Mouse (Mus musculus): ENCODE data around the gene Ppme1.

Ppme1 gene

DNA sequence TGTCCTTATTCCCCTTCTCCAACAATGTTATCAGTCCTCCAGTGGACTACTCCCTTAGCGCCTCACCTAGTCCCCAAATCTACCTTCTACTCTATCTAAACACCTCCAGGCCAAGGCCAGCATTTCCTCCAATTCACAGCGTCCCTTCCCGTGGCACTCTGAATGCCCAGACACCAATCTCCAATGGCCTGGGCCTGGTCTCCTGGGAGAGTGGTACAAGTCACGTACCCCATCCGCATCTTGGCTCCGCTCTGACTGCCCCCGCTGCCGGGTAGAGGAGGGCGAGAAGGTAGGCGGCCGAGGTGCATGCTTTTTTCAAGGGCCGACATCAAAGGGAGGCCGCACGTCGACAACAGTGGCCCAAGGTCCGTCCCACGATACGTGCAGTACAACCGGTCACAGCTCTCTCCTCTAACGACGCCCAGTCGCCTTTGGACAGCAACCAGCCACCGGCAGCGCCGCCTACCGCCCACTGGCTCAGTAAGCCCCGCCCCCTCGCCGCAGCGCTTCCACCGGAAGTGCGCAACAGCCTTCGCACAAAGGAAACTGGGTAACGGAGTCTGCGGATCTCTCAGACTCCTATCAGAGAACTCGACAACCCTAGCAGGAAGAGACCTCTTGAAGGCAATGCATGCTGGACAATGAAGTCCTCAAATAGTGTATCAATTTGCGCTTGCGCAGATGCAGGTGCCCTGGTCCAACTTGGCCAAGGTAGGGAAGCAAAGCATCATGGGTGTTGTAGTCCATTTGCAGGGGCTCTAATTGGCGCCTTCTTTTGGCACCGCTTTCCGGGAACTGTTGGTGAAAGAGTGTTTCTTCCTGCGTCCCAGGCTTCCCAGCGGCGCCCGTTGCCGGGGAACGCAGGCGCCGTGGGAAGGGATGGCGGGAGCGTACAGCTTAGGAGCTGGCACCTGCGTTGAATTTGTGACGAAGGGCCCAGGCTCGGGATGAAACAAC is at the start of gene Ppme1, which contains the start of gene C2cd3:
Gene Ppme1, minus strand, starts transcription at position 813 of the 957 bp plus-strand sequence.
Gene C2cd3, plus strand, starts transcription at position 739 of the 957 bp plus-strand sequence.
- under 1% methylated on average over 54 of the region's 54 CpGs for WGBS

- 93% methylated on average over 4 of the region's 4 CpGs for WGBS
These were observed 36.6 kb upstream of the Ppme1 start for GRCm38 (mm10) chr7:100408684-100409083.

- WGBS = 93% methylated on average over 5 of the region's 5 CpGs
These were observed 35.6 kb upstream of the Ppme1 start for GRCm38 (mm10) chr7:100407677-100408076.

- 58% methylated on average over 4 of the region's 4 CpGs for WGBS
These were observed 30.6 kb upstream of the Ppme1 start for GRCm38 (mm10) chr7:100402715-100403114.

- 79% methylated on average over 4 of the region's 4 CpGs for WGBS
These were observed 28.9 kb upstream of the Ppme1 start for GRCm38 (mm10) chr7:100400899-100401539.

DNA sequence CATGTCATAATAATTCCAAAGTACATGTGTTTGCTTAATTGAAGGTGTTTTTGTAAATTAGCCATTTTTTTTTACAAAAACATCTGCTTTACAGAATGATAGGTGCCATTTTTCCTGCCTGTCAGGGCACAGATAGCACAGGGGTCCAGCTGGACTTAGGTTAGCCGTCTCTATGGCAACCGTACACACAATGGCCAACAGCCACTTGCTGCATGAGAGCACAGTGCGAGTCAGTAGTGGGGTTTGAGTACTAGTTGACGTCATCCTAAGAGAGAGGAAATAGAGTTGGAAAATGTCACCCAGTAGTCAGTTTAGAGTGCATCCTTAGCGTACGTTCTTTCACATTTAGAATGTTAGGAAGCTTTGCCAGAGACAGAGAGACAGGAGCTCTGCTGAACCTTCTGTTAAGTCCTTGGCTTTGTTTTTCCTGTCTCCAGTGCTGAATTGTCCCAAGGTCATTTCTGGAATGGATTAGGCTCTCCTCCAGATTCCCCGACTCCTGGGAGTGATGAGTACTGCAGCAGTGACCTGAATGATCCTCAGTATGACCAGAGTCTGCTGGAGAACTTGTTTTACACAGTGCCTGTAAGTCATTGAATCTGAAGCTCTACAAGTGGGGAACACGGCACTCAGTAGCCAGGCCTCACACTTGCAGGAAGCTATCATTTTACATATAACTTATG is 27.3 kb upstream of the Ppme1 start:
- 63% methylated on average over 8 of the region's 8 CpGs for WGBS

GRCm38 (mm10) chr7:100392265-100392664 is 20.2 kb upstream of the Ppme1 start:
- 69% methylated on average over 2 of the region's 2 CpGs for WGBS

GRCm38 (mm10) chr7:100390166-100390565 is 18.1 kb upstream of the Ppme1 start:
- 56% methylated on average over 8 of the region's 8 CpGs for WGBS

- 61% methylated on average over 2 of the region's 2 CpGs for WGBS
These were observed 16.1 kb upstream of the Ppme1 start for GRCm38 (mm10) chr7:100388174-100388573.

DNA sequence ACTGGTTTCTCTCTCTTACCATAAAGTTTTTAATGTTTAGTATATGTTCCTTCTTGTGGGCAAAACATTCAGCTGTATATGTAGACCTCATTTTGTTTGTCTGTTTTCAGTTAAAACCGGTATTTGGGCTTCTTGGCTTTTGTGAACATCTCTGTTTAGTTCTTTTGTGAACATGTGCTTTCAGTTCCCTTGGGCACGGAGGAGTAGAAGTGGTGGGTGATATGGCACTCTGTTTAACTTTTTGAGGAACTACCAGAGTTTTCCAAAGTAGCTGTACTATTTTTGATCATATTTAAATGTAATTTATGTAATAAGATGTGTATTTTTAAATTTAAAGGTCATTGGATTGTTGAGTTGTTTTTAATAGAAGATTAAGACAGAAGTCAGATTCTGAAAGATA is 11.1 kb upstream of the Ppme1 start:
- whole genome bisulfite sequencing = 38% methylated on average over 2 of the region's 2 CpGs

GRCm38 (mm10) chr7:100378257-100378656 is 6.2 kb upstream of the Ppme1 start:
- WGBS = 57% methylated on average over 2 of the region's 2 CpGs

- 5% methylated on average over 17 of the region's 17 CpGs for WGBS
These were observed 409 bp upstream of the Ppme1 start for GRCm38 (mm10) chr7:100372452-100372980.

DNA sequence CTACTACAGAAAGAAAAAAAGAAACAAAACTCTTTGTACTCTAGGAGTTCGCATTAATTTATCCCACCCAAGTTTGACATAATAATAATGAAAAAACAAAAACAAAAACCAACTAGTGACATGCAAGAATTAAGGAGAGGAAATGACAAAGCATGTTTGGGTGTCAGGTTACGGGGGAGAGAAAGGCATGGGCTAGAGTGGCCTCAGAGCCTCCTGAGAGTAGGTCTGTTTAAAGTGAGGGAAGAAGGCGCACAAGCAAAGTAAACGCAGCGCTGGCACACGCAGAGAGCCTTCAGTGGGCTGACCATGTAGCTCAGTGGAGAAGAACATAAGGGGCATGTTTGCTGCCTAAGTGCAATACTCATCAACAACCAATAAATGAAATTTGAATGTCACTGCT is 7.2 kb downstream of the Ppme1 start:
- 51% methylated on average over 6 of the region's 6 CpGs for WGBS

DNA sequence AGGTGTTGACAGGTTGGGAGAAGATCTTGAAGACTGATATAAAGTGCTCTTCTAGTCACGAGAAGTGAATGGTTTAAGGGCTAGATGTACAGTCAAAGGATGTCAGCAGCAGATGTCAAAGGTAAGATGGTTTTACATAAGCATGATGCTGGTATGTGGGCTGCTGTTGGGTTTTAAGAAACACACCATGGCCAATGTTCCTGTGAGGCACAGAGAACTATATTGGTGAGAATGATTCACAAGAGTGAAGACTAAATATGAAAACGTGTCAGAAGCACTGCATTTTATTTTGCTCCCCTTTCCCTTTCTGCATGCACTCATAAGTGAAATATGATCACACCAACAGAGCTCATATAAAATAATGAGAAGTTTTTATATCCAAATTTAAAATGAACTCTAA is 8.9 kb downstream of the Ppme1 start:
- WGBS = 53% methylated on average over 2 of the region's 2 CpGs

DNA sequence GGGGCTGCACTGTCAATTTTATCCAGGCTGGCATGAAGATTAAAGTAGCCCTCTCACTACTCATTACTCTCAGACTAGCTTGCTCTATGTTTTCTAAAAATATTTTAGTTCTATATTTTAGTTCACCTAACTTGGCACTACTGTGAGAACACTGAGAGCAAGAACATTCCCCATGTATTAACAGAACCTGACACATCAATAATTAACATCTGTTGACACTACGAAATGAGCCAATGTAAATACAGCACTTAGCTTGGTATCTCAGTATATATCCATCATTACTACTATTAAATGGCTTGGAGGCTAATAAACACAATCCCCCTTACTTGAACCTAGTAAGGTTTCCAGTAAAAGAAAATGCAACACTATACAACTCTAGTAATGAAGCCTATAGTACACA is 15.3 kb downstream of the Ppme1 start:
- 91% methylated on average over 1 of the region's 1 CpGs for WGBS

- 81% methylated on average over 5 of the region's 5 CpGs for WGBS
These were observed 15.8 kb downstream of the Ppme1 start for GRCm38 (mm10) chr7:100356324-100356723.

GRCm38 (mm10) chr7:100354984-100355383 is 17.1 kb downstream of the Ppme1 start:
- WGBS = 80% methylated on average over 4 of the region's 4 CpGs

- 73% methylated on average over 2 of the region's 2 CpGs for WGBS
These were observed 36.2 kb downstream of the Ppme1 start for GRCm38 (mm10) chr7:100335921-100336320.

- WGBS = 95% methylated on average over 3 of the region's 3 CpGs
These were observed 40.8 kb downstream of the Ppme1 start for GRCm38 (mm10) chr7:100331269-100331668.

GRCm38 (mm10) chr7:100328636-100329035 is 43.5 kb downstream of the Ppme1 start:
- WGBS = 76% methylated on average over 4 of the region's 4 CpGs

- WGBS = 74% methylated on average over 7 of the region's 7 CpGs
These were observed 44.6 kb downstream of the Ppme1 start for GRCm38 (mm10) chr7:100327514-100327913.

GRCm38 (mm10) chr7:100325482-100325881 is 46.6 kb downstream of the Ppme1 start:
- 67% methylated on average over 6 of the region's 6 CpGs for WGBS

Data from cerebral cortex, adult 2 months (tissue).